Mouse (Mus musculus) neural tube, embryonic 14.5 days (tissue): ENCODE results near the gene Slfn2. TPM values are rescaled to one million over a fixed set of nuclear protein-coding genes. Genes with fewer than 3 reads are reported as not detected.

Experiments
- ATAC-seq: fragments of 200-750 bp; cut with Nextera tagmentation; 2 replicates; pipeline ENCODE4 v1.8.0; 2017; ENCODE audit warnings: low read depth, mild to moderate bottlenecking, moderate TSS enrichment, moderate library complexity
- H3K27ac ChIP-seq: fragments of 300-500 bp; sonication (generic); 2 replicates; pipeline ENCODE4 v1.5.1; 2014; ENCODE audit warnings: low read depth, mild to moderate bottlenecking, control low read depth, low read length, moderate library complexity, mixed read lengths
- H3K27me3 ChIP-seq: fragments of 300-500 bp; sonication (generic); 2 replicates; pipeline ENCODE4 v1.6.1; 2014; ENCODE audit warnings: low read length; ENCODE audit not compliant: control insufficient read depth, insufficient read depth
- H3K36me3 ChIP-seq: fragments of 300-500 bp; sonication (generic); 2 replicates; pipeline ENCODE4 v1.6.1; 2014; ENCODE audit warnings: low read length, mixed read lengths; ENCODE audit not compliant: control insufficient read depth, insufficient read depth
- H3K4me1 ChIP-seq: fragments of 300-500 bp; sonication (generic); 2 replicates; pipeline ENCODE4 v1.6.1; 2014; ENCODE audit warnings: low read length; ENCODE audit not compliant: control insufficient read depth, insufficient read depth
- H3K4me2 ChIP-seq: fragments of 300-500 bp; sonication (generic); 2 replicates; pipeline ENCODE4 v1.6.1; 2014; ENCODE audit warnings: mild to moderate bottlenecking, low read depth, low read length, control low read depth
- H3K4me3 ChIP-seq: fragments of 300-500 bp; sonication (generic); 2 replicates; pipeline ENCODE4 v1.5.1; 2014; ENCODE audit warnings: low read depth, low read length, control low read depth, mixed read lengths
- H3K9ac ChIP-seq: fragments of 300-500 bp; sonication (generic); replicated peaks from 2 replicates; pipeline ENCODE4 v1.6.1; 2014; ENCODE audit warnings: low read depth, mild to moderate bottlenecking, control low read depth, low read length, mixed read lengths
- H3K9me3 ChIP-seq: fragments of 300-500 bp; sonication (generic); 2 replicates; pipeline ENCODE4 v1.6.1; 2016; ENCODE audit warnings: low read length; ENCODE audit not compliant: control insufficient read depth
- WGBS: fragments of 180-500 bp; shearing (Covaris S2); extraction: QIAGEN DNeasy Blood & Tissue Kit; methylation state at CpG from one replicate; pipeline ENCODE4 v1.1.7; 2014; 5-methylcytosine and 5-hydroxymethylcytosine counted together
- polyA plus RNA-seq: library from polyadenylated mRNA; unstranded; fragments of >200 nt; fragmentation: Nextera tagmentation; extraction: Ambion mirVana; gene quantifications from 2 replicates; pipeline ENCODE4 v1.2.1, GENCODE M21; 2014

The Slfn2 gene
- polyA plus RNA-seq, 1 experiment from 2014 or later = 0.24 TPM

- H3K27me3 ChIP-seq = no peaks in the 10 kb centered on the region
- WGBS = 86% methylated on average over 4 of the region's 4 CpGs
- no peak for ATAC-seq
- H3K36me3 ChIP-seq = no peaks in the 10 kb centered on the region
- H3K4me2 ChIP-seq = no peak overlapping the region
- no peak overlapping the region for H3K27ac ChIP-seq
- no peak overlapping the region for H3K4me3 ChIP-seq
- no peak overlapping the region for H3K9ac ChIP-seq
- H3K9me3 ChIP-seq = no peaks in the 10 kb centered on the region
- no peaks in the 10 kb centered on the region for H3K4me1 ChIP-seq
Observed at GRCm38 (mm10) chr11:83043891-83044290, 21.0 kb upstream of the Slfn2 start.

- no peaks in the 10 kb centered on the region for H3K27me3 ChIP-seq
- no peak overlapping the region for H3K27ac ChIP-seq
- H3K9ac ChIP-seq = no peak overlapping the region
- H3K4me3 ChIP-seq = no peak overlapping the region
- no peaks in the 10 kb centered on the region for H3K4me1 ChIP-seq
- H3K4me2 ChIP-seq = no peak overlapping the region
- H3K36me3 ChIP-seq = no peaks in the 10 kb centered on the region
- H3K9me3 ChIP-seq = no peaks in the 10 kb centered on the region
- WGBS = 85% methylated on average over 3 of the region's 3 CpGs
- ATAC-seq = no peak
Observed at GRCm38 (mm10) chr11:83045642-83046041, 19.3 kb upstream of the Slfn2 start.

GRCm38 (mm10) chr11:83057863-83058262, 7.0 kb upstream of the Slfn2 start:
- Histone ChIP-seq H3K4me2 (no peak overlapping the region), H3K4me3 (no peak overlapping the region), H3K9me3 (no peaks in the 10 kb centered on the region), H3K27me3 (no peaks in the 10 kb centered on the region), H3K27ac (no peak overlapping the region), H3K4me1 (no peaks in the 10 kb centered on the region), H3K36me3 (no peaks in the 10 kb centered on the region), H3K9ac (no peak overlapping the region)
- ATAC-seq = no peak
- WGBS = 3% methylated on average over 5 of the region's 5 CpGs

GRCm38 (mm10) chr11:83060412-83061020, 4.4 kb upstream of the Slfn2 start:
- ATAC-seq = no peak
- no peak overlapping the region for H3K4me2 ChIP-seq
- no peak overlapping the region for H3K4me3 ChIP-seq
- no peaks in the 10 kb centered on the region for H3K27me3 ChIP-seq
- H3K9me3 ChIP-seq = no peaks in the 10 kb centered on the region
- 78% methylated on average over 5 of the region's 5 CpGs for WGBS
- H3K36me3 ChIP-seq = no peaks in the 10 kb centered on the region
- no peak overlapping the region for H3K9ac ChIP-seq
- H3K27ac ChIP-seq = no peak overlapping the region
- H3K4me1 ChIP-seq = no peaks in the 10 kb centered on the region

DNA sequence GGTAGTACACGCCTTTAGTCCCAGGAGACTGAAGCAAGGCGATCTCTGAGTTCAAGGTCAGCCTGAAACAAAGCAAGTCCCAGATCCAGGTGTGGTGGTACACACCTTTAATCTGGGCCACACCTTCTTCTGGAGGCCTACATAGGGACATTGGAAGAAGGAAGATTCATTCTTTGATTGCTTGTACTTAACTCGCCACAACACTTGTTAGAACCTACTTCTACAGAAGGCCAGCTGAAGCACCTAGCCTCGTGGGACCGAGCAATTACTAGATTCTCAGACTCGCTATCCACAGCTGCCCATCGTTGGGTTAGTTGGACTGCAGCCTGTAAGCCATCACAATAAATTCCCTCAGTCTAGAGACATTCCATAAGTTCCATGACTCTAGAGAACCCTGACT, 3.1 kb upstream of the Slfn2 start:
- 83% methylated on average over 7 of the region's 7 CpGs for WGBS
- no peak for ATAC-seq
- Histone ChIP-seq H3K27ac (no peak overlapping the region), H3K9me3 (no peaks in the 10 kb centered on the region), H3K4me3 (no peak overlapping the region), H3K27me3 (no peaks in the 10 kb centered on the region), H3K4me1 (no peaks in the 10 kb centered on the region), H3K4me2 (no peak overlapping the region), H3K36me3 (no peaks in the 10 kb centered on the region), H3K9ac (no peak overlapping the region)

DNA sequence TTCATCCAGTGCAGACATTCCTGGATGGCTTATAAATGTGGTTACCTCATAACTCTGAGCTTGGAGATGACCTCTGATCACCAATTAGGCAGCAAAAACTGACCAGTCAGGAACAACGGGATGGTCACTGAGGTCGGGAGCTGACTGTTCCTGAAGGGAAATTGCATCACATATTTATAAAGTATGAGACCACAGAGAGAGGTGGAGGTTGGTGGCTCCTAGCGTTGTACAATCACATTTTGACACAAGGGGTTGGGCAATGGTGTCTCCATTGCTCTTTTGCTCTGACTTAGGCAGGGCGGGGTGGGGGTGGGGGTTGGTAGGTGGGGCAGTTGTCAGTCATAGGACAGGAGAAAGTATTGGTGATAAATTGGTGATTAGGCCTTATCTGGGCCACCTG, 1.8 kb upstream of the Slfn2 start:
- Histone ChIP-seq H3K27me3 (no peaks in the 10 kb centered on the region), H3K4me3 (no peak overlapping the region), H3K4me1 (no peaks in the 10 kb centered on the region), H3K36me3 (no peaks in the 10 kb centered on the region), H3K9ac (no peak overlapping the region), H3K4me2 (no peak overlapping the region), H3K9me3 (no peaks in the 10 kb centered on the region), H3K27ac (no peak overlapping the region)
- no peak for ATAC-seq
- WGBS = 85% methylated on average over 4 of the region's 4 CpGs

GRCm38 (mm10) chr11:83063941-83064349, 967 bp upstream of the Slfn2 start:
- Histone ChIP-seq H3K27ac (no peak overlapping the region), H3K36me3 (no peaks in the 10 kb centered on the region), H3K9ac (no peak overlapping the region), H3K4me2 (no peak overlapping the region), H3K4me3 (no peak overlapping the region), H3K27me3 (no peaks in the 10 kb centered on the region), H3K9me3 (no peaks in the 10 kb centered on the region), H3K4me1 (no peaks in the 10 kb centered on the region)
- no peak for ATAC-seq
- 92% methylated on average over 3 of the region's 3 CpGs for WGBS

- Histone ChIP-seq H3K27me3 (no peaks in the 10 kb centered on the region), H3K36me3 (no peaks in the 10 kb centered on the region), H3K9me3 (no peaks in the 10 kb centered on the region), H3K27ac (no peak overlapping the region), H3K4me2 (no peak overlapping the region), H3K4me3 (no peak overlapping the region), H3K4me1 (no peaks in the 10 kb centered on the region), H3K9ac (no peak overlapping the region)
- 43% methylated on average over 6 of the region's 6 CpGs for WGBS
- ATAC-seq = no peak
Observed at GRCm38 (mm10) chr11:83065441-83066344, 781 bp downstream of the Slfn2 start.
